Mouse (Mus musculus) urinary bladder, adult 18-20 months (tissue): Measurements from ENCODE around the gene Cmc2.

ENCODE experiments used
- DNase-seq, 2 experiments: peaks; one replicate each; pipeline ENCODE4 v3.0.0; 2022; ENCODE audit warnings: low spot score in 2 of 2, mixed read lengths in 2 of 2

Cmc2 gene

DNA sequence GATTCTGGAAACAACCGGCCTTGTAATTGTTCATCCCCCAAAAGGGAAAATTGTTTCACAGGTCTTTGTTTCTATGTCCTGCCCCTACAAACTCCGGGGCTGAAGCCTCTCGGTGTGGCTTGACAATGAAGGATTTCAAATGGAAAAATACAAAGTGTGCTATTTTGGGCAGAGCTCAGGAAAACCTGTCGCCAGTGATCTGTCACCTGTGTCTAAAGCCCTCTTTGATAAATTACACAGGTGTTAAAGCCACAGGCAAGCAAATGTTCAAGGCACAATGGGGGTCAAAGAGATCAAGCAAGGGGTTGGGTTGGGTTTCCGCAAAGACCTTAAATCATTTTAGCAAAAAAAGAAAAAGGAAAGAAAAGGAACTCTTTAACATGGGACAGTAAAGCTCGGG lies 78.6 kb downstream of the Cmc2 start:
- DNase-seq, result no peak
